Mouse (Mus musculus): ENCODE data around the gene Aadacl3. TPM values are rescaled to one million over a fixed set of nuclear protein-coding genes. Genes with fewer than 3 reads are reported as not detected.

The Aadacl3 gene
- not detected in 2 replicates for polyA plus RNA-seq (2012)

GRCm38 (mm10) chr4:144463656-144464055, at the start of gene Aadacl3:
Gene Aadacl3, minus strand, starts transcription at chr4:144463756.

GRCm38 (mm10) chr4:144453217-144453616, 10.3 kb downstream of the Aadacl3 start, which contains the start of gene Gm9944:
Gene Gm9944, minus strand, starts transcription at chr4:144453317.

GRCm38 (mm10) chr4:144438672-144439071, 24.9 kb downstream of the Aadacl3 start, which contains the start of gene 1700012P22Rik:
Gene 1700012P22Rik, minus strand, starts transcription at chr4:144438772.

GRCm38 (mm10) chr4:144408290-144408689, 55.3 kb downstream of the Aadacl3 start, which contains the start of gene Pramef12:
Gene Pramef12, minus strand, starts transcription at chr4:144408464.

Other genes starting within 250 kb of the Aadacl3 start
- not detected in 2 replicates for gene Pramel5, start 183.3 kb downstream of the Aadacl3 start, polyA plus RNA-seq (2012)
- gene Gm13128, start 133.5 kb downstream of the Aadacl3 start, polyA plus RNA-seq (2012), result not detected in 2 replicates
- not detected in 2 replicates for gene Gm13119, start 105.8 kb downstream of the Aadacl3 start, polyA plus RNA-seq (2012)
- gene Pramef20, start 85.8 kb downstream of the Aadacl3 start, polyA plus RNA-seq (2012), result not detected in 2 replicates
- gene Pramef12, start 55.3 kb downstream of the Aadacl3 start, polyA plus RNA-seq (2012), result not detected in 2 replicates
- gene 1700012P22Rik, start 25.0 kb downstream of the Aadacl3 start, polyA plus RNA-seq (2012), result not detected in 2 replicates
- not detected in 2 replicates for gene Gm9944, start 10.4 kb downstream of the Aadacl3 start, polyA plus RNA-seq (2012)
- gene 9430007A20Rik, start 56.1 kb upstream of the Aadacl3 start, polyA plus RNA-seq (2012), result not detected in 2 replicates
- gene Gm13124, start 101.4 kb upstream of the Aadacl3 start, polyA plus RNA-seq (2012), result not detected in 2 replicates
- not detected in 2 replicates for gene Aadacl4, start 150.0 kb upstream of the Aadacl3 start, polyA plus RNA-seq (2012)
- not detected in 2 replicates for gene Gm436, start 222.6 kb upstream of the Aadacl3 start, polyA plus RNA-seq (2012)

All from megakaryocyte-erythroid progenitor cell, adult 5 weeks (primary cell).